Mouse (Mus musculus) neural tube, embryonic 15.5 days (tissue): Measurements from ENCODE around the gene 1700066M21Rik. TPM values are rescaled to one million over a fixed set of nuclear protein-coding genes. Genes with fewer than 3 reads are reported as not detected.
A peak's percentile ranks its signal among the peaks of the same experiment; 100 is the strongest.

Experiments used
- ATAC-seq: fragments of 200-750 bp; cut with Nextera tagmentation; 2 replicates; pipeline ENCODE4 v1.8.0; 2017; ENCODE audit warnings: mild to moderate bottlenecking, moderate TSS enrichment, moderate library complexity; ENCODE audit not compliant: low FRiP score
- H3K27ac ChIP-seq: fragments of 300-500 bp; sonication (generic); replicated peaks from 2 replicates; pipeline ENCODE4 v1.5.1; 2015; ENCODE audit warnings: mild to moderate bottlenecking, inconsistent platforms
- H3K27me3 ChIP-seq: fragments of 300-500 bp; sonication (generic); replicated peaks from 2 replicates; pipeline ENCODE4 v1.6.1; 2015; ENCODE audit warnings: inconsistent platforms
- H3K36me3 ChIP-seq: fragments of 300-500 bp; sonication (generic); 2 replicates; pipeline ENCODE4 v1.6.1; 2015; ENCODE audit warnings: inconsistent platforms
- H3K4me1 ChIP-seq: fragments of 300-500 bp; sonication (generic); 2 replicates; pipeline ENCODE4 v1.6.1; 2015; ENCODE audit warnings: inconsistent platforms
- H3K4me2 ChIP-seq: fragments of 300-500 bp; sonication (generic); 2 replicates; pipeline ENCODE4 v1.6.1; 2015; ENCODE audit warnings: inconsistent platforms, mild to moderate bottlenecking, moderate library complexity
- H3K4me3 ChIP-seq: fragments of 300-500 bp; sonication (generic); replicated peaks from 2 replicates; pipeline ENCODE4 v1.5.1; 2015; ENCODE audit warnings: mild to moderate bottlenecking, inconsistent platforms
- H3K9ac ChIP-seq: fragments of 300-500 bp; sonication (generic); replicated peaks from 2 replicates; pipeline ENCODE4 v1.6.1; 2015; ENCODE audit warnings: mild to moderate bottlenecking, inconsistent platforms
- H3K9me3 ChIP-seq: fragments of 300-500 bp; sonication (generic); replicated peaks from 2 replicates; pipeline ENCODE4 v1.6.1; 2016; ENCODE audit warnings: inconsistent platforms
- WGBS: fragments of 180-500 bp; shearing (Covaris S2); methylation state at CpG from one replicate; pipeline ENCODE4 v1.1.7; 2015; ENCODE audit warnings: mixed read lengths; 5-methylcytosine and 5-hydroxymethylcytosine counted together
- polyA plus RNA-seq: library from polyadenylated mRNA; unstranded; fragments of >200 nt; fragmentation: Nextera tagmentation; extraction: Ambion mirVana; gene quantifications from 2 replicates; pipeline ENCODE4 v1.2.1, GENCODE M21; 2015

Gene 1700066M21Rik
- polyA plus RNA-seq, 1 experiment from 2014 or later, result 21.8 TPM

- no peaks in the 10 kb centered on the region for H3K9me3 ChIP-seq
- WGBS, result 96% methylated on average over 3 of the region's 3 CpGs
- no peaks in the 10 kb centered on the region for H3K4me1 ChIP-seq
- H3K27me3 ChIP-seq, result no peaks in the 10 kb centered on the region
- no peak overlapping the region for H3K9ac ChIP-seq
- no peak overlapping the region for H3K27ac ChIP-seq
- no peak overlapping the region for H3K4me3 ChIP-seq
- no peak for ATAC-seq
- H3K4me2 ChIP-seq, result no peak overlapping the region
- no peaks in the 10 kb centered on the region for H3K36me3 ChIP-seq
Observed at GRCm38 (mm10) chr1:57367446-57367845, 10.0 kb upstream of the 1700066M21Rik start.

GRCm38 (mm10) chr1:57369111-57369510, 8.3 kb upstream of the 1700066M21Rik start:
- Histone ChIP-seq H3K4me3 (no peak overlapping the region), H3K4me1 (no peaks in the 10 kb centered on the region), H3K9ac (no peak overlapping the region), H3K27ac (no peak overlapping the region), H3K36me3 (no peaks in the 10 kb centered on the region), H3K9me3 (no peaks in the 10 kb centered on the region), H3K4me2 (no peak overlapping the region), H3K27me3 (no peaks in the 10 kb centered on the region)
- ATAC-seq, result no peak
- 91% methylated on average over 4 of the region's 4 CpGs for WGBS

DNA sequence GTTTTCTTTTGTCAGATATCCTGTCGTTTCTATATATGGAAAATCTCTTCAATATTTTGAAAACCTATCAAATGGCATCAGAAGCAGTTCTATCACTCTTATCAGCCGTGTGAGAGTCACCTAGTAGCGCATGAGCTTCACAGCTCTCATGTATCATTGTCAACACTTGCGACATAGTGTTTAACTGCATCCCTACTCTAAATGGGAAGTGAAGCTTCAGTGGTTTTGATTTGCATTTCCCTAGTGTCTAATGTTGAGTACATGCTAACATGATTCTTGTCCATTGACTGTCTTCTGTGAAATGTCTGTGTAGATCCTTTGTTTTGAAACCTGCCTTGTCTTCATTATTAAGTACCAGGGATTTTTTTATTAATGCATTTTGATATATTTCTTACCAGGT, 7.0 kb upstream of the 1700066M21Rik start:
- no peaks in the 10 kb centered on the region for H3K27me3 ChIP-seq
- no peak overlapping the region for H3K4me3 ChIP-seq
- ATAC-seq, result no peak
- 79% methylated on average over 4 of the region's 4 CpGs for WGBS
- no peak overlapping the region for H3K9ac ChIP-seq
- no peak overlapping the region for H3K4me2 ChIP-seq
- H3K36me3 ChIP-seq, result no peaks in the 10 kb centered on the region
- no peaks in the 10 kb centered on the region for H3K9me3 ChIP-seq
- H3K4me1 ChIP-seq, result no peaks in the 10 kb centered on the region
- H3K27ac ChIP-seq, result no peak overlapping the region

DNA sequence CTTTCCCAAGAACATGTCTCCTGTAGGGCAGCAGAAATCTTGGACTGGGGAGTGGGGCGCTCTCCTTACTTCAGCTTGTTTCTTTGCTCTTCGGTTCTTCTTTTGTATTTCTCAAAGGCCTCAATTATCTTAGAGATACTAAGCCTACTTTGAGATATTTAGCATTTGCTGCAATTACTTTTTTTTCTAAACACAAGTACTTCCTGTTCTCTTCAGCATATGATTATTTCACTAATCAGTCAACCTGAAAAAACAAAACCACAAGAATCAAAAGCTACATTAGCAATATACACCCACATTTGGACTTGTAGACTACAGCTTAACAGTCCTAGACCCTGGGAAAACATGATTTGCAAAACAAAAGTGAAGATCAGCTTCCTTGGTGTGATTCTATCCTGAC, 2.1 kb upstream of the 1700066M21Rik start:
- H3K9ac ChIP-seq, result no peak overlapping the region
- WGBS, result 93% methylated on average over 2 of the region's 2 CpGs
- no peak overlapping the region for H3K4me3 ChIP-seq
- no peaks in the 10 kb centered on the region for H3K27me3 ChIP-seq
- no peak overlapping the region for H3K4me2 ChIP-seq
- peaks cover 24% of the 10 kb centered on the region for H3K4me1 ChIP-seq
- no peaks in the 10 kb centered on the region for H3K9me3 ChIP-seq
- no peak overlapping the region for H3K27ac ChIP-seq
- no peak for ATAC-seq
- no peaks in the 10 kb centered on the region for H3K36me3 ChIP-seq

DNA sequence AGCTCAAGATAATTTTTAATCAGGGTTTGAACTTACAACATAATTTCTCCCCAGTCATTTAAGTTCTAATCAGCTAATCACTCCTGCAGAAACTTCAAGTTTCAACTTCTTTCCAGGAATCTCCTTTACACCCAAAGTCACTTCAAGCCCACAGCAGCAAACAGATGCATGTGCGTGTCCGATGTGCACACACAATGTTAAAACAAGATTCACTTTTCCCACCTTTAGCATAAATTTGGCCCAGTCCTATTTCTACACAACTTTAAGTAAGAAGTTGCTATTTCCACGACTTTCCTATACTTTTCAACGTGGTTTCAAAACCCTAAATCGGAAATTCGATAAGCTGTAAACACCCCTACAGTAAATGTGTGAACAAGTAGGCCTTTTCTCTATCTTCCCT, 614 bp upstream of the 1700066M21Rik start:
- peak overlapping the region; percentile 88; the same call in 1 of the 2 replicates for H3K4me3 ChIP-seq
- ATAC-seq, result no peak
- H3K27me3 ChIP-seq, result no peaks in the 10 kb centered on the region
- H3K9ac ChIP-seq, result no peak overlapping the region
- no peak overlapping the region for H3K27ac ChIP-seq
- no peaks in the 10 kb centered on the region for H3K36me3 ChIP-seq
- H3K4me1 ChIP-seq, result peaks cover 24% of the 10 kb centered on the region
- H3K9me3 ChIP-seq, result no peaks in the 10 kb centered on the region
- WGBS, result 72% methylated on average over 6 of the region's 6 CpGs
- peak overlapping the region; percentile 67 for H3K4me2 ChIP-seq

GRCm38 (mm10) chr1:57386519-57386918, 9.1 kb downstream of the 1700066M21Rik start:
- no peak overlapping the region for H3K9ac ChIP-seq
- H3K27me3 ChIP-seq, result no peaks in the 10 kb centered on the region
- no peaks in the 10 kb centered on the region for H3K4me1 ChIP-seq
- no peak overlapping the region for H3K4me2 ChIP-seq
- no peak for ATAC-seq
- H3K36me3 ChIP-seq, result peaks cover 3% of the 10 kb centered on the region
- H3K27ac ChIP-seq, result no peak overlapping the region
- H3K9me3 ChIP-seq, result no peaks in the 10 kb centered on the region
- no peak overlapping the region for H3K4me3 ChIP-seq

DNA sequence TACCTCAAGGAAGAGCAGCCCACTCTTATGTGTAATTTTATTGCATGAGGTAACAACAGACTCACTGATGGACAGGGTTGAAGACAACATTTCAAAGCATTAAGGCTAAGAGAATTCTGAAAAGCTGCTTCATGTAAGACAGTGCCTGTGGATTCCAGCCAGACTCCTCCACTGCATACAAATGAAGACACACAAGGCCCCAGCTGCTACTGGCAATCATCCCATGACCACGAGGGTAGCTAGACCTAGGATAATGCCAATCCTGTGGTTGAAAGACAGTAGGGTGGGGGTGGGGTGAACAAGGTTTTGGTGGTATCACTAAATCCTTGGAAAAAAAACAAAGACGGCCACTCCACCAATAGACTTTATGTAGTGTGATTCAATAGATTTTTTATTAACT, 10.5 kb downstream of the 1700066M21Rik start:
- no peak overlapping the region for H3K9ac ChIP-seq
- H3K4me2 ChIP-seq, result no peak overlapping the region
- H3K4me3 ChIP-seq, result no peak overlapping the region
- WGBS, result 35% methylated on average over 2 of the region's 2 CpGs
- no peaks in the 10 kb centered on the region for H3K4me1 ChIP-seq
- ATAC-seq, result peak; percentile 81
- no peak overlapping the region for H3K27ac ChIP-seq
- H3K27me3 ChIP-seq, result no peaks in the 10 kb centered on the region
- peaks cover 8% of the 10 kb centered on the region for H3K36me3 ChIP-seq
- no peaks in the 10 kb centered on the region for H3K9me3 ChIP-seq

DNA sequence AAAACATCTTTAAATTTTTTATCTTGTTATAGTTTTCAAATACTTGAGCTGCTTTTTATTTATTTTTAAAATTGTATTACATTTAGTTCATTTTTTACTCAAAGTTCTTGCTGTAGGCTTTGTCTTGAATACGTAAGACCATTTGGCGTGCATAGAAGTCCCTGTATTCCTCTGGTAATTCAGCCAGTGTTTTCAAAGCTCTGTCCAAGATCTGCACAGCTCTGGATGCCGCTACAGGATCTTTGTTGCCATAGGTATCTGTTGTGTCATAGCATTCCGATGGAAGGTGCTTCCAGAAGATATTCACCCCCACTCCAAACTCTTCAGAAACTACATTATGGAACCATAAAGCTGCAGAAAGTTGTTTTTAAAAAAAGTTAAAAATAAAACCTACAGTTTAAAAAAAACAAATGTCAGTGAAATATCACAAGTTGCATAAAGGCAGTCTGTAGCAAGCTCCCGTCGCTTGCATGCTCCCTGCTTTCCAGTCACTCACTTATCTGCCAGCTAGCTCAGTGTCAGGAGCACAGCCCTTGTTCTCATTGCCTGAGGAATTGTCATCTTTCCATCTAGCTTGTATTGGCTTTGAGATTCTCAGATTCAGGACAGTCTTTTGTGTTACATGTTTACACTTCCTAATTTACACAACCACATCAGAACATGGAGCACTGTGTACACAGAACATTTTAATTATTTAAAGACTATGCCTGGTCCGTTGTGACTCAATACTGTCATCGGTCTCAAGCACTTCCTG, 11.2 kb downstream of the 1700066M21Rik start:
- H3K27ac ChIP-seq, result no peak overlapping the region
- ATAC-seq, result no peak

DNA sequence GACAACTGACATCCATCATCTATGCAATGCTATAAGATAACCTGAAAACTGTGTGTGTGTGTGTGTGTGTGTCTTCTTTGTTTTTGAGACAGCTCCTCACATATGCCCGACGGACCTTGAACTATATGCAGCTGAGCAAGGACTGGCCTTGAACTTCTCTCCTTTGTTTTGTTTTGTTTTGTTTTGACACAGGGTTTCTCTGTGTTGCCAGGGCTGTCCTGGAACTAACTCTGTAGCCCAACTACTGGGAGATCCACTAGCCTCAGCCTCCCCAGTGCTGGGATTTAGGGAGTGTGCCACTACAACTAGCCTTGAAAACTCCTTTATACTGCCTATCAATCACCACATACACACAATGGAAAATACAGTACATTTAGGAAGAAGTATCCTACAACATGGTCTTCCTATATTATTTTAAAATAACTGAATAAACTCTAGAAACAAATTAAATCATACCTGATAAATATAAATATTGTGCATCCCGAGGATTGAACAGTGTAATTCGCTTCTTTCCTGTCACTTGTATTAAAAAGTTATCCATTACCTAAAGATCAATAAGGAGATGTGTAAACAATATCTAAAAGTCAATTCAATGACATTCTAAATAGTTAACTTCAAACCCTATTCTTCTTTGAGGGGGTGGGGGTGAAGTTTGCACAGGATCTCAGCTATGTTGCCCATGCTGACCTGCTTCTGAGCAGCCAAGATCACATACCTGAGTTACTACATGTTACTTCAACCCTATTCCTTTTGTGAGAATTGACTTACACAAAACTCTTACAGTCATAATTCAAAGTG, 13.8 kb downstream of the 1700066M21Rik start:
- no peak for ATAC-seq

More for the DNA sequence above, 11.2 kb downstream of the 1700066M21Rik start:
- Histone ChIP-seq H3K4me3 (no peak overlapping the region), H3K9ac (no peak overlapping the region), H3K27me3 (no peaks in the 10 kb centered on the region), H3K9me3 (no peaks in the 10 kb centered on the region), H3K36me3 (peaks cover 11% of the 10 kb centered on the region), H3K4me2 (no peak overlapping the region), H3K4me1 (no peaks in the 10 kb centered on the region)
- 82% methylated on average over 8 of the region's 8 CpGs for WGBS

GRCm38 (mm10) chr1:57392417-57392816, 15.0 kb downstream of the 1700066M21Rik start:
- H3K9me3 ChIP-seq, result no peaks in the 10 kb centered on the region
- no peak overlapping the region for H3K27ac ChIP-seq
- H3K27me3 ChIP-seq, result no peaks in the 10 kb centered on the region
- WGBS, result 86% methylated on average over 4 of the region's 4 CpGs
- peaks cover 26% of the 10 kb centered on the region for H3K36me3 ChIP-seq
- no peak overlapping the region for H3K4me2 ChIP-seq
- ATAC-seq, result no peak
- H3K9ac ChIP-seq, result no peak overlapping the region
- H3K4me1 ChIP-seq, result no peaks in the 10 kb centered on the region
- H3K4me3 ChIP-seq, result no peak overlapping the region

More for the DNA sequence above, 13.8 kb downstream of the 1700066M21Rik start:
- H3K4me3 ChIP-seq, result no peak overlapping the region
- 93% methylated on average over 4 of the region's 4 CpGs for WGBS
- H3K36me3 ChIP-seq, result peaks cover 20% of the 10 kb centered on the region
- H3K27me3 ChIP-seq, result no peaks in the 10 kb centered on the region
- H3K4me1 ChIP-seq, result no peaks in the 10 kb centered on the region
- no peak overlapping the region for H3K9ac ChIP-seq
- no peak overlapping the region for H3K27ac ChIP-seq
- no peak overlapping the region for H3K4me2 ChIP-seq
- H3K9me3 ChIP-seq, result no peaks in the 10 kb centered on the region

GRCm38 (mm10) chr1:57394051-57394450, 16.6 kb downstream of the 1700066M21Rik start:
- Histone ChIP-seq H3K9me3 (no peaks in the 10 kb centered on the region), H3K27me3 (no peaks in the 10 kb centered on the region), H3K36me3 (peaks cover 29% of the 10 kb centered on the region), H3K4me3 (no peak overlapping the region), H3K4me1 (no peaks in the 10 kb centered on the region), H3K4me2 (no peak overlapping the region), H3K9ac (no peak overlapping the region), H3K27ac (no peak overlapping the region)
- WGBS, result 63% methylated on average over 3 of the region's 3 CpGs
- no peak for ATAC-seq

GRCm38 (mm10) chr1:57400321-57400720, 22.9 kb downstream of the 1700066M21Rik start:
- no peak overlapping the region for H3K4me2 ChIP-seq
- no peak overlapping the region for H3K9ac ChIP-seq
- WGBS, result 88% methylated on average over 2 of the region's 2 CpGs

More at GRCm38 (mm10) chr1:57400321-57400720, 22.9 kb downstream of the 1700066M21Rik start:
- peaks cover 28% of the 10 kb centered on the region for H3K36me3 ChIP-seq
- peaks cover 7% of the 10 kb centered on the region for H3K4me1 ChIP-seq
- ATAC-seq, result no peak
- no peaks in the 10 kb centered on the region for H3K9me3 ChIP-seq
- no peaks in the 10 kb centered on the region for H3K27me3 ChIP-seq
- no peak overlapping the region for H3K27ac ChIP-seq
- no peak overlapping the region for H3K4me3 ChIP-seq
